Mouse (Mus musculus): Measurements from ENCODE around the gene Gm10097.

Gene Gm10097

DNA sequence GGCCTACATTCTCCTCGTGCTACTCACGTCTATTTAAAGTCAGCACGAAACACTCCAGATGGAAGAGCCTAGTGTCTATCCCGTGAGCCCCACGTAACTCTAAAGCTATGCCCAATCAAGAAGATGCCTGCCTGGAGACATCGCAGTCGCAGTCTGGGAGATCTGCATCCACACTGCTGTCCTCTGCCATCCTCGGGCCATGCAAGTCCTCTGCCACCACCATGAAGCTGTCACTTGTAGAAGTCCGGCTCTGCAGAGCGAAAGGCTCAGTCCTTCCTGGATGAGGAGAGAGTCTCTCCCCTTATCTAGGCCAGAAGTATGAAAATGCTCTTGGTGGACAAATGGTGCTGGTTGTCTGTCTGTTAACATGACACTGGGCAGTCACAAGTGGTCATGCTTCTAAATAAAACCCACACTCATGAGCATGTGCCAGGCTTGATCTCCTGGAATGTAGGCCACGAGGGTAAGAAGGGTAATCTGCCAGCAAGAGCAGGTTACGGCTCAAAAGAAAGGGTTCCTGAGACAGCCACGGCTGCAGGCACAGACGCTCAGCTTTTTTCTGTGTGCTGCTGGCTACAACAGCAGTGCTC is at the start of gene Gm10097:
Gm10097 (plus strand) TSS at position 517 of the 590 bp plus-strand sequence.
- DNase-seq (ENCODE audit: extremely low read depth, low read depth, low spot score) = no peak

DNA sequence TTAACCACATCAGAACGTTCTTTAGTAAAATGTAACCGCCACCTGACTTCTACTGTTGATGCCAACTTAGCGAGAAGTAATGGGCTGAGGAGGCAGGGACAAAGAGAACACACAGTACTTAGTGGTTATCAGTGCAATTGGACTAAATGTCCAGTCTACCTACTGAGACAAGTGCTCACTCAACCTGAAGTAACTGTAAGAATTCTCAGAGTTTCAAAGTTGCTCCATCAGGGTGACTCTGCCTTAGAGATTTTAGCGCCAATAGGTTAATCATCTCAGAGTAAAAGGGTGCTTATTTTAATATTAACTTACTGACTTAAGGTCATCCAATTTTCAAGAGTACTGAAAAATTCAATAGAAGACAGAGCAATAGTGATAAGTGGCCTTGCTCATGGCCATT is 43.1 kb upstream of the Gm10097 start:
- no peak for DNase-seq (ENCODE audit: extremely low read depth, low read depth, low spot score)

- no peak for DNase-seq (ENCODE audit: extremely low read depth, low read depth, low spot score)
Measured at GRCm38 (mm10) chr10:5027208-5027607, 41.8 kb upstream of the Gm10097 start.

DNA sequence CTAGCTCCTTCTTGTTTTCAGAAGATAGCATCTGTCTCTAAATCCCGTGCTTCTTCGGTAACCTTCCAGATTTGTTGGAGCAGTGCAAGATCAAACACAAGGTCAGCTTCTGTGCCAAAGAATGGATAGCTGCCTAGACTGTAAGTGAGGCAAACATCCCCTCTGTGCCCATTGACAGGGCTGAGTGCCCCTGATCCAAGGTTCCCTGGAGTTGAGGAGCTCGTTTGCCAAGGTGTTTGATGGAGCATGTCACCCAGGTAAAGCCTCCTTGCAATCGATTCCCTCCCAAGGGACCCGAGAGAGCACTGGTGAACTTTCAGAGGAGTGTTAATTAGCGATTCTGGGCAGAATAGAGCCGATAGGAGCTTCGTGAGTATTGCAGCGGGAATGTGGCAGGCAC is 40.7 kb upstream of the Gm10097 start:
- no peak for DNase-seq (ENCODE audit: extremely low read depth, low read depth, low spot score)

DNA sequence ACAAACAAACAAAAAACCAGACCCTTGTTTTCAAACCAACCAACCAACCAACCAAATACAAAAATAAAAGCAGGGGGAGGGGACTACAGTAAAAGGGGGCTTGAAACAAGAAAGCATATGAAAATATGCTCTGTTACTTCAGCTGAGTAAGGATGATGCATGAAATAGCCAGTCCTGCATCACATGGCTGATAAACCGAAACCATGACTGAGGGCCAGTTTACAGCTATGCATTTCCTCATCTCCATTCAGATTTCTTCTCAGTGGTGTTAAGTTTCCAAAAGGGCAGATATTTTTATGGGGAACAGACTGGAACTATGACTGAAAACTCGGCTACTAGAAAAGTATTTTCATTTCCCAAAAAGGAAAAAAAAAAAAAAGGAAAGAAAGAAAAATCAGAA is 39.8 kb upstream of the Gm10097 start:
- no peak for DNase-seq (ENCODE audit: extremely low read depth, low read depth, low spot score)

DNA sequence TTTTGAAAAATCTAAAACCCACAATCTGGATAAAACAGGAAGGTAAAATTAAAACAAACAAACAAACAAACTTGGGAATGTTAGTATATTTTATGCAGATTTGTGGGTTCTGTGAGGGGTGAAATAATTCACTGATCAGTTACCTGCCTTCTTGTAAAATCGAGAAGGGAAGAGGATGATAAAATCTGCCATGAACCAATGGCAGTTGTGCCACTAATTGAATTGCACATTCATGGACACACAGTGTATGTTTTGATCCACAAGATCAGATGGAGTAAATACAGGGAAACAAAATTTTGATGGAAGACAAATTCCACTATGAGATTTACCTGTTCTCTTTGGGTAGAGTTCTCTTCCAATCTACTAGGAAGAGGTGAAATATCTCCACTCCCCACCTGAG is 39.1 kb upstream of the Gm10097 start:
- no peak for DNase-seq (ENCODE audit: extremely low read depth, low read depth, low spot score)

DNA sequence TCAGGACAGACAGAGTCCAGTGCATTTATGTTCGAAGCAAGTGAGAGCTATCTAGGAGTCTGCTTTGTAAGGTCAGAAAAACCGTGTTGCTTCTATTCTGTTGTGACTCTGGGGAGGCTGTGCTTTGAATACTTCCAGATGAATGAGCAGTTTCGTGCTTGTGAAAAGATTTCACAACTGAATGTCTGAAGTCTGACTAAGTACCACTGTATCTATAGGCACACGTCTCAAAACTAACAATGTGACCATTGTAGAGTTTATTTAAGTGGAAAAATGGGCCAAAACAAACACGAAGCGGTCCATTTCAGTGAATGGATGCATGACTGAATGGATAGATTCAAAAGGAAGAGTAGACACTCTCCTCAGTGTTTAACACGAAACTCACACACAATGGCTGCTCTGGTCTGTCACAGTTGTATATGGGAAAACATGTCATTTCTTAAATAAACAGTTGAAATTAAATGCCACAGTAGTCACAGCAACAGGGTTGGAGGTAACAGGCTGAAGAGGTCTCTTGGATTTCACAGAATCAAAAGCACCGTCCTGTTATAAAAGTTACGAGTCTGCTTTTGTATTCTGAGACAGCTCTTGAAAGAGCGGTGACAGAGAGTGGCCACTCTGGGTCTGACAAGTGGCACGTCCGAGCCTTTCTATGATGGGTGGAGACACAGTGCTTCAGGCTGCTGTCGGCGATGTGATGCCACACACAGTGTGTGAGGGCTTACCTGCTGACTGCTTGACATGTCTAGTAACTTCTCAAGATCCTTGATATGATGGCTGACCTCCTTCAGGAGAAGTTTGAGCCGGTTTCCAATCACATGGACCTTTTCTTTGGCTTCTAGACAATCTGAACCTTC is 36.6 kb upstream of the Gm10097 start:
- no peak for DNase-seq (ENCODE audit: extremely low read depth, low read depth, low spot score)

- no peak for DNase-seq (ENCODE audit: extremely low read depth, low read depth, low spot score)
Measured at GRCm38 (mm10) chr10:5041254-5041653, 27.7 kb upstream of the Gm10097 start.

GRCm38 (mm10) chr10:5044481-5044880 is 24.5 kb upstream of the Gm10097 start:
- no peak for DNase-seq (ENCODE audit: extremely low read depth, low read depth, low spot score)

GRCm38 (mm10) chr10:5045213-5045612 is 23.8 kb upstream of the Gm10097 start:
- no peak for DNase-seq (ENCODE audit: extremely low read depth, low read depth, low spot score)

DNA sequence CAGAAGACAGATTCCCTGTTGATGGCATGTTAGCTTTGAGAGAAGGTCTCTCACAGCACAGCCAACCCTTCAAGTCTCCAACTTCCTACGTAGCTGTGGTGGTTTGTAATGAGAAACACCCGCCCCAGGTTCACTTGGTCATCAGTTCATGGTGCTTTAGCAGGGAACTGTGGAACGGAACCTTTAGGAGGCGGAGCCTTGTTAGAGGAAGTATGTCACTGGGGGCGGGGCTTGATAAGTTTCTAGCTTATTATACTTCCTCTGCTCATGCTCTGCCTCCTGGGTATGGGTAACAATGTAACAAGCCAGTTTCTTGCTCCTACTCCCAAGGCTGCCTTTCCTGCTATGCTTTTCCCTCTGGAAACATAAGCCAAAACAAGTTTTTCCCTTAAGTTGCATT is 23.3 kb upstream of the Gm10097 start:
- DNase-seq (ENCODE audit: extremely low read depth, low read depth, low spot score) = no peak

- no peak for DNase-seq (ENCODE audit: extremely low read depth, low read depth, low spot score)
Measured at GRCm38 (mm10) chr10:5056243-5056735, 12.7 kb upstream of the Gm10097 start.

DNA sequence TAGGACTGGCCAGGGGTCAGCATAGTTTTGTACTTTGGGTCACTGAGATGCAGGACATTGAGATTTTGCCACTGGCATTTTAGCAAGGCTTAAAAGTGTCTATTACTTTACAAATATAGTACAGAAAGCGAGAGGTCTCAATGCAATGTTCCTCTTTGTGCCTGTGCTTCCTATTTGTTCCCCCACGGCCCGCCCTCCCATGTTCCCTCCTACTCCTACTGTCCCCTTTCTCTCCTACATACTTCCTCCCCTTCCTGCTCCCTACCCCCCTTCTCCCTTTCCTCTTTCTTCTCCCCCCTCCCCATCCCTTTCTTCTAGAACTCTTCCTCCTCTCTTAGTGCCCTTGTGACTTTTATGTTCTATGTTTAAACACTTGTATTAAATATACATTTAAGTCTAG is 12.1 kb upstream of the Gm10097 start:
- no peak for DNase-seq (ENCODE audit: extremely low read depth, low read depth, low spot score)

GRCm38 (mm10) chr10:5057661-5058060 is 11.3 kb upstream of the Gm10097 start:
- DNase-seq (ENCODE audit: extremely low read depth, low read depth, low spot score) = no peak

DNA sequence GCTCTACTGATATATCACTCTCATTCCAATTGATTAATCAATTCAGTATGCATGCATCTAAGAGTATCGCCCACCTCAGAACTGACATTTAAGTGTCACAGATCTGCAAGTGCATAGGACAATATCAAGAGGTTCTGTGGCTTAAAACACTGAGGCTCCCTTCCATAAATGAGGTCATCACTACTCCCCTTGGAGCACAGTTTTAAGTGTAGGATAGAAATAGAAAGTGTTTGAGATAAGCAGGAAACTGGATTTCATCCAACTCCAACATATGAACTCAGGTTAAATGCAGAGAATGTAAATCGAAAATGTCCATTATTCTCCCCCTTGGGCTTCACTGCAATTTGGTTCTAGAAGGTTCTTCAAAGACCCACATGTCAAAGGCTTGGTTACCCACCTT is 10.1 kb upstream of the Gm10097 start:
- DNase-seq (ENCODE audit: extremely low read depth, low read depth, low spot score) = no peak

GRCm38 (mm10) chr10:5059983-5060382 is 9.0 kb upstream of the Gm10097 start:
- DNase-seq (ENCODE audit: extremely low read depth, low read depth, low spot score) = no peak

DNA sequence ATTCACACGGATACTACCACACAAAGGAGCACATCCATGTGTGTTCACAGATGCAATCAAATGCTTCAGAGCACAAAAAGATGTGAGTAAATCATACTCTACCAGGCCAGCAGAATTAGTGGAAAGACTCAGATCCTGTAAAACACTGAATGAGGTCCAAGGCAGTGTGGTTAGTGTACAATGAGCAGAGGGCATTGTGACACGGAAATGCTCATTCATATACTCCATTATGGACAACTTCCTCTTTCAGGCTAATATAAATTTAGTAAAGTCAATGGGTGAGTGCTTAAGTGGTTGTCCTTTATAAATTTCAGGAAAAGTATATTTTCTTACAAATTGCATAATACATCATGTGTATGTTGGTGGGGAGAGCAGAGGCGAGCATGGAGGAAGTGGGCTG is 1.9 kb upstream of the Gm10097 start:
- no peak for DNase-seq (ENCODE audit: extremely low read depth, low read depth, low spot score)

- DNase-seq (ENCODE audit: extremely low read depth, low read depth, low spot score) = no peak
Measured at GRCm38 (mm10) chr10:5070168-5070940, 1.4 kb downstream of the Gm10097 start.

DNA sequence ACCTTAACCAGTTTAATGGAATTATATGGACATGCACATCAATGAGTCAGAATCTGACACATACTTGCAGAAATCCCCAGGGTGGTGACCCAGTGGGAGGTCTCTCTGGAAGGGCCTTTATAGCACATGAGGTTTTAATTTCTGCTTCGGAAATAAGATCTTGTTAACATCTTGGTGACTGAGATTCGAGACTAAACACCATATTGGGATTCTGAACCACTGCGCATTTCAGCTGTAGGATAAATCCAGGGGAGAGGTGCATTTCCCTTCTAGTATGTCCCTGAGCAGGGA is 1.9 kb downstream of the Gm10097 start:
- DNase-seq (ENCODE audit: extremely low read depth, low read depth, low spot score) = no peak

DNA sequence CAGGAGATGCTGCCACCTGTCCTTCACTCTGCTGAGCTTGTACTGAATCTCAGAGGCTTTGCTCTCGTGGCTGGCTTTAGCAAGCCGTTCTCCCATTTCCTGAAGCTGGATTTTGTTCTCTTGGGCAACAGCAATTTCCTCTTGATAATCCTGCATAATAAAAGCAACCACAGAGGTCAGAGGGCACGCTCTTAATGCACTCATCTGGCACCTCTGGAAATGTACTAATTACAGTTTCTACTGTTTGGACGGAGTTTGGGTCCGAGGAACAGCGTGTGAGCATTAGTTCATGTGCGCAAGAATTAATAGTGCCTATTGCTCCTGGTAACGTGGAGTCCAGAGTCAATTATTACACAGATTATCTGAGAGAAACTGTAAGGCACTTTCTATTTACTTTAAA is 3.1 kb downstream of the Gm10097 start:
- no peak for DNase-seq (ENCODE audit: extremely low read depth, low read depth, low spot score)

- no peak for DNase-seq (ENCODE audit: extremely low read depth, low read depth, low spot score)
Measured at GRCm38 (mm10) chr10:5075724-5076123, 6.7 kb downstream of the Gm10097 start.

DNA sequence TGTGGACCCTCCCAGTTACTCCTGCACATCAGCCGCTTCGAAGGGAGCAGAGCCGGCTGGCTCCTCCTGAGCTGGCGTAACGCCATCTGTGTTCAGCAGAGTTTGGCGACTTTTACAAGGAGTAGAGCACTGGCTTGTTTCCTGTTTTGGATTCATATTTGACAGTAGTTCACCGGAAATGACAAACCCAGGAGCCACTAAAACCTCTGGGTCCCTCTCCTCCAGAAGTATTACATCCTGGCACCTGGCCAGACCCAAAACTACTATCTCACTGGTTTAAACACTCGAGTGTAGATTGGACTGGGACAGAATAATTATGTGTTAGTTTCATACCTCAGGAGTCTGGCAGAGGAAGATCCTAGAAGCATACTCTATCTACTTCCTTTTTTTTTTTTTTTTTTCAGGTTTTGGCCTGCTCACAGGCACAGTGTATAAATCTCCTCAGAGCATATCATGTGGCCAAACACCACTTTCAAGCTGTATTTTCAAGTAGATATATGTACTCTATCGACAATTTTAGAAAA is 11.0 kb downstream of the Gm10097 start:
- no peak for DNase-seq (ENCODE audit: extremely low read depth, low read depth, low spot score)
